Mouse (Mus musculus): ENCODE results near the gene Chil4. TPM values are rescaled to one million over a fixed set of nuclear protein-coding genes. Genes with fewer than 3 reads are reported as not detected.
"Not testable (repeated sequence)": the region's sequence is repeated elsewhere in the genome, so short reads cannot be mapped to it uniquely, and the experiment has no call there.

The Chil4 gene
- total RNA-seq (2015) (not detected in 2 replicates), total RNA-seq (2017) (not detected in 2 replicates)

DNA sequence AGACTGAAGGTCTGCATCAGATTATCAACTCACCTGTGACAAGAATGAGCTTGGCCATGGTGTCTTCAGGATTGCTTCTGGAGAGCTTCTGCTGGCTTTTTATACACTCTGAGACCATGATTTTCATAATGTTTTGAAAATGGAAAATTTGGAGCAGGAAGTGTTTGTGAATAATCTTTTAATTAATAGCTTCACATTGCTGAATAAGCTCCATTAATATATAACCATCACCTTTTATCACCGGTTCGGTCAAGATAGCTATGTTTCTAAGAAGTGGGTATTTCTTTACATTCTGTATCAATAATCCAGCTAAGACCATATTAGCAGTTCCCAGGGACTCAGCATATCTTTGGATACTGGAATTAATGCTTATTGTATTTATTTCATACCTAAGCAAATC lies at the start of gene Chil4:
Chil4 (minus strand) TSS at position 101 of the 400 bp plus-strand sequence.
- ATAC-seq (replicated peaks; ENCODE audit: poor library complexity): no peak

DNA sequence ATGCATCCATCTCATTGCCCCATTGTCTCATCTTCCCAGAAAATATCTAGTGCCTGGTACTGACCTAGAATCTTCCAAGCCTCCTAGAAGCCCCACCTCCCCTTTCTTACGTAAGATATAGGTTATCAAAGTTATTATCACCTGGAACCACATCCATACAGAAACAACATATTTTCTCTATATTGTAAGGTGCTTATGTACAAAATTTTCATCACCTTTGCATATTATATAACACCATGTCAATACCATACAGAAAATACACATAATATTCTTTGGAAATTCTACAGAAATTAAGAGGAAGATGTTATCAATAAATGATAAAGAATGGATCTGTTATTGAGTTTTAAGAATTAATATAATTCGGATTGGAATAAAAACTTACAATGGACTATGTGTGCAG lies 46.5 kb upstream of the Chil4 start:
- ATAC-seq (replicated peaks; ENCODE audit: poor library complexity): no peak

DNA sequence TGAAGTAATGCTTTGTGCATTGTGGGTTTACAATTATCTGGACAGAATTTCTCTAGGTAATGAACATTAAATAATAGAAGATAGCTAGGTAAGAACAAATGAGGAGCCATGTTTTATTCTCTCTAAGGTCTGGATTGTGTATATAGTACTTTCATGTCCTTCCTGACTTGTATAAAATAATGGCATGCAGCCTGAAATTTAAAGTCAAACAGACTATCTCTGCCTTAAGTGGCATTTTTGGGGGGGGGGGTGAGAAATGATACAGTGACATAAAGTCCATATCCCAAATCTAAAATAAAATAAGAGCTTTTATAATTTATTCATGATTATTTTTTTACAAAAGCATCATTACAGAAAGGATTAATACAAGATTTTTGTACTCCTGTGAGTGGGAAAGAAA lies 45.5 kb upstream of the Chil4 start:
- ATAC-seq (replicated peaks; ENCODE audit: poor library complexity): no peak

DNA sequence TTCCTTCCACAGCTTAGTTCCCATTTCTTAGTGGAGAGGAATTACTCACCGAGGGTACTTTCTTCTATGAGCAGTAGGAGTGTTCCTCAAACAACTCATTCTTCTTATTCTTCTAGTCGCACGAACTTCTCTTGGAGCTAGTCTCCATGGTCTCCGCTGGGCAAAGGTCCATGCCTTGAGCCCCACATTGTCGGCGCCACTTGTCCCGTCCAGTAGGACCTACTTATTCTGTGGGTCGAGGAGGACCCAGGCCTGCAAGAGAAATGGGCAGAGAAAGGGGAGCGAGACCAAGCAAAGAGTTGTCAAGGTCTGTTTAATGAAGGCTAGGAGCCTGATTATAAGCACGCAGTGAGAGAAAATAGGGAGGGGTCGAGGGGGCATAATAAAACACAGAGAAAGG lies 37.8 kb upstream of the Chil4 start:
- ATAC-seq (replicated peaks; ENCODE audit: poor library complexity): not testable (repeated sequence)

DNA sequence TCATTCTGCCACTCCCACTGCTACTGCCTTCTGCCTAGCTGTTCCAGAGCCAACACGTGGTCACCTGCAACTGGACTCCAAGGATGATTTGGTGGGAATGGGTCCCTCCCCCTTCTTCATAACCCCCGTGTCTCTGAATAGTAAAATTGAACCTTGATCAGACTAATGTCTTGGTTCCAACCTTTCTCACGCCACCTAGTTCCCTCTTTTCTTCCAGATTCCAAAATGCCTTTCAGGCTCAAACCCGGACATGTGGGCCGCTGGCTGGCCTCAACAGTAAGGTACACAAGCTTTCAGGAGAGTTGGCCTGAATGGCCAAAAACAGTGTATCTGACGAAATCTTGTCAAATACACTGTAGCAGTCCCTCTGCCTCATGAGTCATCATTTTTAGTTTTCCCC lies 33.4 kb upstream of the Chil4 start:
- ATAC-seq (replicated peaks; ENCODE audit: poor library complexity): no peak

DNA sequence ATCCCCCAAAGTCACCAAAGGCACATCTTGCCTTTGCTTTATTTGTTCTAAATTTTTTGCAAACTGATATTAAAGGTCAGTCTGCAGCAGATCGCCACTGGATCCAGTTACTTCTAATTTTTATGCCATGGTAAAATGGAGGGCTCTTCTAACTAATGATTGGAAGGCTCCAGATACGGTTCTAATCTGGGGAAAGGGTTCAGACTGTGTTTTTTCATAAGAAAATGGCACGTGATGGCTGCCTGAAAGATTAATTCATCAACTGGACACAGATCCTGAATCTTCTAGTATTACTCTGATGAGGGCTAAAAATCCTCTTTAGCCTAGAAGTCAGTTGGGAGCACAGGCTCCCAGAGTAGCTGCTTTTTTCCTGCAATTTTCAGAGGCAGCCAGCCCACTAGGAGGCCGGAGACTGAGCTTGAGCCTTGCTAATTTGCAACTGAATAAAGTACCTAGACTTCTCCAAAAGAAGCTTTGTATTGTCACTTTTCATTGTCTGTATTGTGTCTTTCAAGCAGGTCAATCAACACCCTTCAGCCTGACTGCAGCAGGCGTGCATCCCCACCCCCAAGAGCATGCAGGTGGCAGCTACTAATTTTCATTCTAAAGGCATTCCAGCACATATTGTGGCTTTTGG lies 31.6 kb upstream of the Chil4 start:
- ATAC-seq (replicated peaks; ENCODE audit: poor library complexity): not testable (repeated sequence)

DNA sequence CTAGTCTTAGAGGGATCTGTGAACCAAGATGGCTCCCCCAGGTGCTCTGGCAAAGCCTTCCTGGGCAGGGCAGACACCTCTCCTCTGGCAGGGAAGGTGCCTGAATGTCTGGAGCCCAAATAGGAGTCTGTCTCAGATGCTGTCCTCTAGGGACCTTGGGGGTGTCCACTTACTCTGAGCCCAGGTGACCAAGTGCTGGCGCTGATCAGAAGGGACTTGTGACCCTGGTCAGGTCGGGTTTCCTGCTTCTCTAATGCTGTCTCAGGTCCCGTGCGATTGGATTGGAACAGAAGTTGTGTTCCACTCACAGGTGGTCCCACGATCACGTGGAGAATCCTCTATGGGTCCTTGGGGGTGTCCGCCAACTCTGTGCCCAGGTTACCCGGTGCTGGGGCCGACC lies 28.1 kb upstream of the Chil4 start:
- ATAC-seq (replicated peaks; ENCODE audit: poor library complexity): not testable (repeated sequence)

DNA sequence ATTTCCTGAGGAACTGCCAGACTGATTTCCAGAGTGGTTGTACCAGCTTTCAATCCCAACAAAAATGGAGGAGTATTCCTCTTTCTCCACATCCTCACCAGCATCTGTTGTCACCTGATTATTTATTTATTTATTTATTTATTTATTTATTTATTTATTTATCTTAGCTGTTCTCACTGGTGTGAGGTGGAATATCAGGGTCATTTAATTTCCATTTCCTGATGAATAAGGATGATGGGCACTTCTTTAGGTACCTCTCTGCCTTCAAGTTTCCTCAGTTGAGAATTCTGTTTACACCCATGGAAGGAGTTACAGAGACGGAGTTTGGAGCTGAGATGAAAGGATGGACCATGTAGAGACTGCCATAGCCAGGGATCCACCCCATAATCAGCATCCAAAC lies 20.9 kb upstream of the Chil4 start:
- not testable (repeated sequence) for ATAC-seq (replicated peaks; ENCODE audit: poor library complexity)

DNA sequence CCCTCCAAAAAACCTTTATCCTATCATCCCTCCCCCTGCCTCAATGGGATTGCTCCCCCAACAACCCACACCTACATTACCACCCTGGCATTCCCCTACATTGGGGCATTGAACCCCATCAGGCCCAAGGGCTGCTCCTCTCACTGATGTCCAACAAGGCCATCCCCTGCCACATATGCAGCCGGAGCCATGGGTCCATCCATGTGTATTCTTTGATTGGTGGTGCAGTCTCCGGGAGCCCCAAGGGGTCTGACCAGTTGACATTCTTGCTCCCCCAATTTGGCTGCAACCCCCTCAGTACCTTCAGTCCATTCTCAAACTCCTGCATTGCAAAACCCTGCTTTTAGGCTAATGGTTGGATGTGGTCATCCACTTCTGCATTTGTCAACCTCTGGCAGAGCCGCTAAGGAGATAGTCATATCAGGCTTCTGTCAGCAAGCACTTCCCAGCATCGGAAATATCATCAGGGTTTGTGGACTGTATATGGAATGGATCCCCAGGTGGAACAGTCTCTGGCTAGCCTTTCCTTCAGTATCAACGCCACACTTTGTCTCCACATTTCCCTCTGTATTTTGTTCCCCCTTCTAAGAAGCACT lies 20.0 kb upstream of the Chil4 start:
- ATAC-seq (replicated peaks; ENCODE audit: poor library complexity): peak; percentile 64

DNA sequence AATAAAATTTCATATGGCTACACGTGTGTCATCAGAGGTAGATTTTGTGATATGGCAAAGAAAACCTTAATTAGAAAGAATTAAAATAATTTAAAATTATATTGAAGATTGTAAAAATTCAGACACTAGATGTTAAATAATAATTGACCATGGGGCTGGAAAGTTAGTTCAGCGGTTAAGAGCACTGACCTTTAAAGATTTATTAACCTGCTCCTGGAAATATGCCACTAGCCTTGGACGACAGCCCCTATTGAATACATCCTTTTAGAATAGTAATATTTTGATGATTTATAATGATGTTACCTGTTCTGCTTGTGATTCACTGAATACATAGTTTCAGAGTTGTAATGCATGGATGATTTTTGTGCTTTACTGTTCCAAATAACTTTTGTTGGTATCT lies 4.1 kb upstream of the Chil4 start:
- not testable (repeated sequence) for ATAC-seq (replicated peaks; ENCODE audit: poor library complexity)

DNA sequence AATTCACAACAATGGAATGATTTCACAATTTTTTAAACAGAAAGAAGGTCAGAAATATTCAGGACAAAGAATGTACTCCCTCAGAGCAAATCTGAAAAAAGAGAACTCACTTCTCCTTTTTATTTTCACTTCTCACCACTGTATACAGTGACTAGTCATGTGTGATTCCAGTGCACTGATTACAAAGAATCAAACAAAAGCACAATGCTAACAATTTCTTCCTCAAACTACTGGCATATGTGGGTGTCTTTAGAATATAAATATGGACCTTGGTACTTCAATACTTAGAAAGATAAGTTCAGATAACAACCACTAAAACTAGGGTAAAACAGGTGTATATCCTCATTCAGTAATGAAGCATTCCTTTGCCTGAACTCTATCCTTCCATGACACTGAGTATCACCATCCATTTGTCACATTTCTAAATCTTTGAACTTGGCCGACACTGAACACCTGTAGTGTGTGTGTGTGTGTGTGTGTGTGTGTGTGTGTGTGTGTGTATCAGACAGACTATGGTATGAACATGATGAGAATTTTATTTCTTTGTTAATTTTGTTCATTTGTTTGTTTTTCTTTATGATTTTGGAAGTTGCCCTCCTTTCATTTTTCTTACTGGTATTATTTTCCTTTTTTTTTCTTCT lies 2.4 kb upstream of the Chil4 start:
- ATAC-seq (replicated peaks; ENCODE audit: poor library complexity): peak; percentile 82

DNA sequence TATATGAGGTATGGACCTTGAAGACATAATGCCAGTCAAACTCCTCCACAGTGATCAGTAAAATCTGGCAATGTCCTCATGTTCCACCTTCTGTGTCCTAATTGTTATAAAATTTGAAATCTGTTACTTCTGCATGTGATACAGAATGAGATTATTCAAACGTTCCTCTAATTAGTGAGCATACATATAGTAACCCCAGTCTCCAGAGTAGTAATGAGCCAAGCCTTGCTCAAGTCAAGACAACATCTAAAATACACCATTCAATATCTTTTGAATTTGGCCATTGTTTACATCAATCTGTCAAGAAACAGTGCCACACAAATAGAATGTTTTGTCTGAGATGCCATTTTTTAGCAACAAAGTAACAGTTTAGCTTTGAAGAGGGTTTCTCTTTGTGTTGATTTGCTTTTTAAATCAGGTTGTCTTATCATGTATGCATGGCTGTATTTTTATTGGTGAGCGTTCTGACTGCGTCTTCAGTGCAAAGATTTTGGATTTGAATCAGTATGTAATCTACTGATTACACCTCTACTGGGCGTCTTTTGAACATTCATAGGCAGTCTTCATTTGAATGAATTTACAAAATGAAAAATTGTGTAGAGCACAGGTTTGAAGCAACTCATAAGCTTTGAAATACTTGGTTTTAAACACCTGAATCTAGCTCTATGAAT lies 888 bp downstream of the Chil4 start:
- ATAC-seq (replicated peaks; ENCODE audit: poor library complexity): not testable (repeated sequence)

DNA sequence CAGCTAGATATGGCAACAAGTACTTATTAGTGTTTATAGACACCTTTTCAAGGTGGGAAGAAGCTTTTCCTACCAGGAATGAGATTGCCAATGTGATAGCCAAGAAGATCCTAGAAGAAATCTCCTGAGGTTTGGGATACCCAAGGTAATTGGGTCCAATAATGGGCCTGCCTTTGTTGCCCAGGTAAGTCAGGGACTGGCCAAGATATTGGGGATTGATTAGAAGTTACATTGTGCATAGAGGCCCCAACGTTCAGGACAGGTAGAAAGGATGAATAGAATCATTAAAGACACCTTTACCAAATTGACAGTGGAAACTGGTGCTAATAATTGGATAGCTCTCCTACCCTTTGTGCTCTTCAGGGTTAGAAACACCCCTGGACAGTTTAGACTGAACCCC lies 21.3 kb downstream of the Chil4 start:
- not testable (repeated sequence) for ATAC-seq (replicated peaks; ENCODE audit: poor library complexity)

DNA sequence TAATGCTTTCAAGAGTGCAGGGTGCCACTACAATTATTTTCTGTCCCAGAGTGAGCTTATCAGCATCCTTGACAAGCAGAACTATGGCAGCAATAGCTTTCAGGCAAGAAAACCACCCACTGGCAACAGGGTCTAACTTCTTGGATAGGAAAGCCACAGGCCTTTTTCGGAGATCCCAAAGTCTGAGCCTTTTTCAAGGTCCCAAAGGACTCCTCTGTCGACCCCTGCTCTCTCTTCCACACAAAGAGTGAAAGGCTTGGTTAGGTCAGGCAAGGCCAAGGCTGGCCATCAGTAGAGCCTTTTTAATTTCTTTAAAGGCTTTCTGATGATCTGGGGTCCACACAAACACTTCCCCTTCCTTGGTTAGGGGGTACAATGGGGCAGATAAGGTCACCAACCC lies 22.1 kb downstream of the Chil4 start:
- ATAC-seq (replicated peaks; ENCODE audit: poor library complexity): not testable (repeated sequence)

DNA sequence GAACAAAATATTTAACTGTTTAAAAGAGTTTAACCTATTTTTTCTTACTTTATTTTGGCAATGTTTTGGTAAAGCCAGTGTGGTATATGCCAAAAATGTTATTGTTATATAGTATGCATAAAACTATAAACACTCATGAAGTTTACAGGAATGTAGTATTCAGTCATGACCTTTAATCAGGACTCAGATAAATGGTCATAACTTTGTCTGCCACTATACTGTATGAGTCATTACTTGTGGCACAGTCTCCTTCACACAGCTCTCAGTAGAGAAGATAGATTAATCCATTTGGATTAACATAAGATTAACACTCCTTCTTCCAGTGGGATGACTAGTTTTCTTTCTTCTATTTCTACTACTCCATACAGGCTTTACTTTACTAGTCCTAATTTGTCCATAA lies 23.0 kb downstream of the Chil4 start:
- no peak for ATAC-seq (replicated peaks; ENCODE audit: poor library complexity)

DNA sequence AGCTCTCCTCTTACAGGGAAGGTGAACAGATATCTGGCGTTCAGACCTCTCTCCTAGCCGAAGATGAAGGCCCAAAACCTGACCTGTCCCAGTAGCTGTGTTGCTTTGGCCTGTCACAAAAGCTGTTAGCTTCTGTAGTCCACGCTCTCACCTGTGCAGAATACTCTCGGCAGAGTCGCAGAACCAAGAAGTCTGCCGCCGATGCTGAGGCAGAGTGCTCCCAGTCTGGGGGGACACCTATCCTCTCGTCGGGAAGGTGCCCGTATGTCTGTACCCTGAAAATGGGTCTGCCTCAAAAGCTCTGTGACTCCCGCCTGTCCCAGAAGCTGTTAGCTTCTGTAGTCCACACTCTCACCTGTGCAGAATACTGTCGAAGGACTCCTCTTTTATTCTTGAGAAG lies 23.8 kb downstream of the Chil4 start:
- no peak for ATAC-seq (replicated peaks; ENCODE audit: poor library complexity)

DNA sequence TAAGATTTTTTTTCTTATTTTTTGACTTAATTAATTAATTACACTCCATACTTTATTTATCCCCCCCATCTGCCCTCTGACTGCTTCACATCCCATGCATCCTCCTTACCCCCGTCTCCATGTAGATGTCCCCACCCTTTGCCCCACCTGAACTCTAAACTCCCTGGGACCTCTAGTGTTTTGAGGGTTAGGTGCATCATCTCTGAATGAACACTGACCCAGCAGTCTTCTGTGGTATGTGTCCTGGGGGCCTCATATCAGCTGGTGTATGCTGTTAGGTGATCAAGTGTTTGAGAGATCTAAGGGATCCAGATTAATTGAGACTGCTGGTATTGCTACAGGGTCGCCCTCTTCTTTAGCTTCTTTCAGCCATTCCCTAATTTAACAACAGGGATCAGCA lies 31.3 kb downstream of the Chil4 start:
- no peak for ATAC-seq (replicated peaks; ENCODE audit: poor library complexity)

DNA sequence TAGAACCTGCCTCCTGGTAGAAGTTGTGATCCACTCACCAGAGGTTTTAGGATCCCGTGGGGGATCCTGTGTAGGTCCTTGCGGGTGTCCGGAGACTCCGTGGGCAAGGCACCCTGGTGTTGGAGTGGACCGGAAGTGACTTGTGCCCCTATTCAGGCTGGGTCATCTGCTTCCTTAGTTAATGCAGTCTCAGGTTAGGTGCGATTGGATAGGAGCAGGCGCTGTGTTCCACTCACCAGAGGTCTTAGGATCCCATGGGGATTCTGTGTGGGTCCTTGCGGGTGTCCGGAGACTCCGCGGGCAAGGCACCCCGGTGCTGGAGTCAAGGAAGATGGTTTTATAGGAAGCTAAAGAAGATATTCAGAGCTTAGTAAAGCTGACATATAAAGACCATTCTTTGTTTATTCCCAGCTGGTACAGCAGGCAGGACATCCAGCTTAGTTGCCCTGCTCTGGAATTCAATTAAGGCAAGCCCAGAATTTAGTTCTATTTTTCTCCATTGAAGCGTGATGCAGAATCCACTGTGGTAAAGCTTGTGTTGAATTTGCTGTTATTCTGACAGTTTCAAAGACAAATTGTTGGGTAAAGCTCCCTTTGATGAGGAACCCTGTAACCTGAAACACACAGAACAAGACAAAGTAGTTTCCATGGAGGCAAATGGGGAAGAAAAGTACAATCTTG lies 41.7 kb downstream of the Chil4 start:
- no peak for ATAC-seq (replicated peaks; ENCODE audit: poor library complexity)

DNA sequence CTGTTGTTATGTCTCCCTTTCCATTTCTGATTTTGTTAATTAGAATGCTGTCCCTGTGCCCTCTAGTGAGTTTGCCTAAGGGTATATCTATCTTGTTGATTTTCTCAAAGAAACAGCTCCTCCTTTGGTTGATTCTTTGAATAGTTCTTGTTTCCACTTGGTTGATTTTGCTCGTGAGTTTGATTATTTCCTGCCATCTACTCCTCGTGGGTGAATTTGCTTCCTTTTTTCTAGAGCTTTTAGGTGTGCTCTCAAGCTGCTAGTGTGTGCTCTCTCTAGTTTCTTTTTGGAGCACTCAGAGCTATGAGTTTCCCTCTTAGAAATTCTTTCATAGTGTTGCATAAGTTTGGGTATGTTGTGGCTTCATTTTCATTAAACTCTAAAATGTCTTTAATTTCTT lies 44.3 kb downstream of the Chil4 start:
- ATAC-seq (replicated peaks; ENCODE audit: poor library complexity): not testable (repeated sequence)

DNA sequence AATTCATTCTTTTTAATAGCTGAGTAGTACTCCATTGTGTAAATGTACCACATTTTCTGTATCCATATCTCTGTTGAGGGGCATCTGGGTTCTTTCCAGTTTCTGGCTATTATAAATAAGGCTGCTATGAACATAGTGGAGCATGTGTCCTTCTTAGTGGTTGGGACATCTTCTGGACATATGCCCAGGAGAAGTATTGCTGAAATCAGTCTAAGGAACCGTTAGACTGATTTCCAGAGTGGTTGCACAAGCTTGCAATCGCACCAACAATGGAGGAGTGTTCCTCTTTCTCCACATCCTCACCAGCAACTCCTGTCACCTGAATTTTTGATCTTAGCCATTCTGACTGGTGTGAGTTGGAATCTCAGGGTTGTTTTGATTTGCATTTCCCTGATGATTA lies 46.8 kb downstream of the Chil4 start:
- ATAC-seq (replicated peaks; ENCODE audit: poor library complexity): peak; percentile 56; the same call in 1 of the 2 replicates

DNA sequence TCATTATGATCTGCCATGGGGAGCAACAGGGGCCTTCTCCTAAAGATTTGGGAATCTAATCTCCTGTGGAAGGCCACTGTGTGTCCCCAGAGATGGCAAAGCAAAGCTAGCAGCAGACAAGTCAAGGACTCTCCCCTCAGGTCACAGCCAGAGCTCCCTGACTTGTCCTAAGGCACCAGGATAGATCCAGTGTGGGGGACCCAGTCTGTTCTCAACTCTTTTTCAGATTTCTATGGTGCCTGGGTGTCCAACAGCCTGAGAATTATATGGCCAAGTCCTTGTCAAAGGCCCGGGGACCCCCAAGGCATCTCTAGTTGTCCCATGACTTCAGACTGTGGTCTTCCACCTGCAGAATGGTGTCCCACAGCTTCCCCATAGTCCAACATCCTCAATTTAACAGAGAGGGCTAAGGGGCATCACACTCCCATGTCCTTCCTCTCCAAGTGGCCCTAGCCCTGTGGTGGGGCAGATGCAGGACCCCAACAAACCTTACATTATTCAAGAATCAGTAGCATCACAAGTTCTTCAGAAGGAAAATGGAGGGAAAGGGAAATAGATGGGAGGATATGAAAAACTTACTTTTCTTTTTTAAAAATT lies 48.1 kb downstream of the Chil4 start:
- ATAC-seq (replicated peaks; ENCODE audit: poor library complexity): peak; percentile 34; the same call in 1 of the 2 replicates
